Mouse (Mus musculus) frontal cortex, postnatal 36 days (tissue): ENCODE results near the gene Lsm6.

Source experiments
- DNase-seq, 2 experiments: peaks; one replicate each; pipeline ENCODE4 v3.0.0; 2022; ENCODE audit warnings: low spot score in 2 of 2

Gene Lsm6

DNA sequence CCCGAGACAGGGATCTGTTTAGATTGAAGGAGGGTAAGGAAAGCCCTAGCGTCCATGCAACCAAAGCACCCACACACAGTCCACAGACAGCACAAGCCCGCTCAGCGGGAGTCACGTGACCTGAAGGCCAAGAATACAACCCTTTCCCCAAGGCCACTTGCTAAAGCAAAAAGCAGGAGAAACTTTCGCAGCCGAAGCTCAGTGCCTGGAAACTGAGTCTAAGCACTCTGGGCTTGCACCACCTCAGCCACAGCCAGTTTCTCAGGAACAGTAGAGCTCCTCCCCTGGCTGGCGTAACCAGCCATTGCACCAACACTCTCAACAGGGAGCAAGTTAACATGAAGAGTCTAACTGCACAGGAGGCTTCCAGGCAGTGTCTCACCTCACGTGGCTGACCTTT lies 13.7 kb downstream of the Lsm6 start:
- no peak for DNase-seq

GRCm38 (mm10) chr8:78806006-78806405 lies 14.9 kb downstream of the Lsm6 start:
- DNase-seq: no peak

GRCm38 (mm10) chr8:78801201-78801600 lies 19.7 kb downstream of the Lsm6 start:
- DNase-seq: no peak

GRCm38 (mm10) chr8:78798671-78799070 lies 22.3 kb downstream of the Lsm6 start:
- DNase-seq: no peak

DNA sequence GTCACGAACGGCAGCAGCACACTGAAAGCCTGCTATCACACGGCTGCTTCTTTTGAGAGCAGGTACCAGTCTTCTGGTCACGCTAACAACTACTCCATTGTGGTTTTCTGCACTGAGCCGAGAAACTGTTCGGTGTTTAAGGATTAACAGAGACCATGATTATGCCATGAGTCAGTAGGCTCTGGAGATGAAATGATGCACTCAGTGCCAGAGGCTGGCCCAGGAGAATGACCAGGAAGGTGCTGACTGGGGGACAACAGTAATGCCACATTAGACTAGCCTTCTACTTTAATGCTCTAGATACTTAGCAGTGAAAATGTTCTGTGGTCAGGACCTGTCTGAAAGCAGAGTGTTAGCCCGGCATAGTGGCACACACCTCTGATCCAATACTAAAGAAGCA lies 23.0 kb downstream of the Lsm6 start:
- DNase-seq: no peak

DNA sequence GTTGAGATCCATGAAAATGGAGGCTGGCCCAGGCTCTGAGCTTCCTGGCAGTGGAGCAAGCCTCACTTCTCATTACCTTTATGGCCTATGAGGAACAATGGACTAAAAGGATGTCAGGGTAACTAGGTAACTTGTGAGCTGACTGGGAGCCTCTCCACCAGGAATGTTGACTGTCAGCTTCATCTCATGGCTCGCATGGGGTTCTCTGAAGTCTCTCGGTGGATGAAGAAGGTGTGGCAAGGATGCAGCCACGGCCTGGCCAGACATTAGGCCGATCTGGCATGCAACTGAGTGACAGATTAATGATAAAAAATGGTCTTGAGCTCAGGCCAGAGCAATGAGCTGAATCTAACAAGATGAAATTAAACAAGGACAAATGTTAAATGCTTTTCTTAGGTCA lies 27.7 kb downstream of the Lsm6 start:
- DNase-seq: no peak

DNA sequence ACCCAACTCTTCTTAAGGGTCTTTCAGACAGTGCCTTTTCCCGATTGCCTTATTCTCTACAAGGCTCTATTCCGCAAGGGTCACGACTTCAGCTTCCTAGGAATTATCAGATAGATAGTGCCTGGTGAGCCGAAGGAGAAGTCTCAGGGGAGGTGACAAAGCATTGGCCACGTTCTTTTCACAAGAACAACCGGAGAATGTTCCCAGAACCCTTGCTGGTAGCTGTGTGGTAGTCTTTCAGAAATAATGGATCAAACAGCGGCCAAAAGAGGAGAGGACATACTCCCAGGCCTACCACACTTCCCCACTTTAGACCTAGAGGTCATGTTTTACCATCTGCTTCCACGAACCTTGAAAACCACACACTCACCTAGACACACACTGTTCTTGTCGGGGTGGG lies 44.1 kb downstream of the Lsm6 start:
- DNase-seq: no peak

GRCm38 (mm10) chr8:78771256-78771655 lies 49.7 kb downstream of the Lsm6 start:
- DNase-seq: no peak

DNA sequence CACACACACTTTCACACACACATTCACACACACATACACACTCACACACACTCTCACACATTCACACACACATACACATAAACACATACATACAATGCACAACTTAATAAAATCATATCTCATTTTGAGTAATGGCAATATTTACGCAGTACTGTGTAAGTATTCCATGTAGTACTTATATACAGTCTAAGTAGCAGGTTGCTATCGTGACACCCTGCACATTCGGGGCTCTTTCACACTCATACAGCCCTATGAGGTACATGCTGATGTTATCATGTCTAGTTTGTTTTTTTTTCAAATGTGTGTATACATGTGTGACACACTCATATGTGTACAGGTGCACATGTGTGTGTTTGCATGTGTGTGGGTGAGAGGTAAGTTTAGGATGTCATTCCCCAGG lies 50.4 kb downstream of the Lsm6 start:
- no peak for DNase-seq

DNA sequence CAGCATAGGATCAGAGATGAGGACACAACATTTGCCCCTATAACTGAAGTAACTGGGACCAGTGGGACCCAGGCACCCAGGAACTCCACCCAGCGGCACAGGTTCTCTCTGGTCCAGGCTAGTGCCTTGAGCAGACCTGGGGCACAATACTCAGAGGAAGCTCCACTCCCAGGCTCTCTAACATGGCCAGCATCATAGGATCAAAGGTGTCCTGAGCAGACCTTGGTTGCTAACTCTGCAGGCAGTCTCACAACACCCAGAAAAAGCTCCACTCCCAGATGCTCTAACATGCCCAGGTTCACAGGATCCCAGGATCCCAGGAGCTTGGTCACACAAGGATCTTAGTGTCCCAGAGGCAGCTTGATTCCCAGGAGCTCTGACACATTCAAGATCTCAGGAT lies 55.4 kb downstream of the Lsm6 start:
- no peak for DNase-seq

- no peak for DNase-seq
These were observed 56.0 kb downstream of the Lsm6 start for GRCm38 (mm10) chr8:78764976-78765375.

- no peak for DNase-seq
These were observed 61.8 kb downstream of the Lsm6 start for GRCm38 (mm10) chr8:78759139-78759538.

DNA sequence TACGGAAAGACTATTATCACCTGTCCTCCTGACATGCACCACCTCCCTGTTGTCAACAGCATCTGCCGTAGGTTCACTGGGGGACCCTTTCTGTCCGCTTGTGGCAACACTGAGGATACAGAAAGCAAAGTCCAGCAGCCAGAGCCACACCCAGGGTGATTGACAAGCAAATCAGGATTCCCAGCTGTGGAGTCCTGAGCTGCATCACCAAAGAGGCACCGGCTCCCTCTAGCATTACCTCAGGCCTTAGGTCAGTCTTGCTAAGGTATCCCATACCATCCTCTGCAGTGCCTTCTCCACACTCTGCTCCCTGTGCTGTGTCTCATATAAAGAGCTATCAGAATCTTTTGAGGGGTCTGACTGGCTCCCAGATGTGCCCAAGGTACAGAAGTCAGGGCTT lies 66.0 kb downstream of the Lsm6 start:
- no peak for DNase-seq
